Comparison of ENCODE assay signal across 17 mouse cellular contexts in genomic region chr12:49390257-49390656, GRCm38 (mm10). TPM values are rescaled to one million over a fixed set of nuclear protein-coding genes. Genes with fewer than 3 reads are reported as not detected.
DNase-seq lines count a peak whose midpoint lies in the region; ATAC-seq and TF ChIP-seq lines count a peak whose summit lies in the region.
"Had no signal": no experiment of that assay in that cellular context is flagged by ENCODE, and none has a peak within 500 bp of the region (broad histone marks: within the 10 kb centered on the region; RNA-seq: fewer than 3 reads in every experiment).

No protein-coding gene starts in this region.

- WGBS in embryonic facial prominence, embryonic 11.5 days, result 2% methylated on average over 13 of the region's 13 CpGs
- under 1% methylated on average over 13 of the region's 13 CpGs for WGBS in hindbrain, embryonic 14.5 days
- 9% methylated on average over 13 of the region's 13 CpGs for WGBS in heart, adult 2 months

- H3K79me2 ChIP-seq in heart, adult 2 months (replicated peaks; ENCODE audit: control insufficient read depth, insufficient read depth, low read length), result no peaks in the 10 kb centered on the region

- no peak overlapping the region for H3K9ac ChIP-seq in embryonic facial prominence, embryonic 11.5 days (replicated peaks; ENCODE audit: low read length)
- H3K9ac ChIP-seq in hindbrain, embryonic 14.5 days, result no peak overlapping the region
- H3K9ac ChIP-seq in heart, adult 2 months (ENCODE audit: low read depth, low read length), result no peak overlapping the region
- H3K9ac ChIP-seq: liver, postnatal 0 days had no signal

- no peak overlapping the region for H3K4me2 ChIP-seq in embryonic facial prominence, embryonic 11.5 days (ENCODE audit: low read depth, low read length)
- no peak overlapping the region for H3K4me2 ChIP-seq in hindbrain, embryonic 14.5 days (replicated peaks)

- peaks cover 32% of the 10 kb centered on the region for H3K27me3 ChIP-seq in embryonic facial prominence, embryonic 11.5 days (ENCODE audit: control insufficient read depth, insufficient read depth, low read length)
- H3K27me3 ChIP-seq in hindbrain, embryonic 14.5 days (ENCODE audit: control insufficient read depth, insufficient read depth, low read length), result peaks cover 87% of the 10 kb centered on the region
- peaks cover 13% of the 10 kb centered on the region for H3K27me3 ChIP-seq in heart, adult 2 months (ENCODE audit: control insufficient read depth, insufficient read depth, low read length)

- no peak for TF ChIP-seq POLR2A in brain, embryonic 14.5 days (IDR thresholded peaks at IDR 0.05; ENCODE audit: borderline replicate concordance, extremely low read depth, insufficient read depth, insufficient read length, poor library complexity, severe bottlenecking)
- TF ChIP-seq POLR2A in heart, adult 2 months (IDR thresholded peaks at IDR 0.05; ENCODE audit: insufficient read depth, low read depth, low read length), result no peak

- intact Hi-C loops in heart, adult 2 months (cut with DNase I), result no loop called here
- intact Hi-C loops in heart, postnatal 25 days (cut with DNase I), result no loop called here

- no peak for ATAC-seq in embryonic facial prominence, embryonic 11.5 days (replicated peaks; ENCODE audit: insufficient number of reproducible peaks, low FRiP score, low TSS enrichment, low read depth)
- ATAC-seq in hindbrain, embryonic 14.5 days (ENCODE audit: low FRiP score), result no peak
- no peak for ATAC-seq in erythroblast, adult 5-6 weeks (replicated peaks; ENCODE audit: low FRiP score, poor library complexity, severe bottlenecking)
- ATAC-seq: liver, postnatal 0 days had no signal

- no peaks in the 10 kb centered on the region for H3K36me3 ChIP-seq in embryonic facial prominence, embryonic 11.5 days (replicated peaks; ENCODE audit: control insufficient read depth, insufficient read depth, low read depth, low read length)
- no peaks in the 10 kb centered on the region for H3K36me3 ChIP-seq in hindbrain, embryonic 14.5 days (replicated peaks; ENCODE audit: control insufficient read depth, insufficient read depth)
- H3K36me3 ChIP-seq in heart, adult 2 months (ENCODE audit: control insufficient read depth, insufficient read depth, low read length), result no peaks in the 10 kb centered on the region

- peaks cover 2% of the 10 kb centered on the region; the same call in 1 of the 2 replicates for H3K4me1 ChIP-seq in embryonic facial prominence, embryonic 11.5 days (ENCODE audit: control insufficient read depth, insufficient read depth, low read length)
- no peaks in the 10 kb centered on the region for H3K4me1 ChIP-seq in hindbrain, embryonic 14.5 days (replicated peaks; ENCODE audit: control insufficient read depth, insufficient read depth, low read length)
- no peaks in the 10 kb centered on the region for H3K4me1 ChIP-seq in heart, adult 2 months (ENCODE audit: control insufficient read depth, insufficient read depth, low read length)

- no peak for TF ChIP-seq CTCF in layer of hippocampus, adult 2 months (conservative IDR thresholded peaks at IDR 0.05)
- no peak for TF ChIP-seq CTCF in brain, embryonic 14.5 days (IDR thresholded peaks at IDR 0.05; ENCODE audit: borderline replicate concordance, extremely low read depth, insufficient read depth, insufficient read length)
- TF ChIP-seq CTCF in heart, adult 2 months (IDR thresholded peaks at IDR 0.05), result no peak

- TF ChIP-seq EP300 in heart, adult 2 months (IDR thresholded peaks at IDR 0.05; ENCODE audit: insufficient read depth, low read depth, low read length), result no peak

- H3K4me3 ChIP-seq in layer of hippocampus, adult 2 months, result peak overlapping the region; percentile 89
- H3K4me3 ChIP-seq in embryonic facial prominence, embryonic 11.5 days (ENCODE audit: low read depth, low read length), result no peak overlapping the region
- no peak overlapping the region for H3K4me3 ChIP-seq in hindbrain, embryonic 14.5 days (replicated peaks; ENCODE audit: low read length)
- no peak overlapping the region for H3K4me3 ChIP-seq in heart, adult 2 months

- no peak for DNase-seq in layer of hippocampus, adult 2 months (ENCODE audit: low spot score in 2 of 2)
- DNase-seq in layer of hippocampus, adult 11-12 months (ENCODE audit: low spot score), result no peak
- peak; percentile 83 for DNase-seq in brain, embryonic 14.5 days (ENCODE audit: low read depth)
- DNase-seq in embryonic facial prominence, embryonic 11.5 days (ENCODE audit: low spot score), result peak; percentile 23
- peak; percentile 26 for DNase-seq in hindbrain, embryonic 14.5 days (ENCODE audit: low spot score)
- DNase-seq in heart, adult 2 months, result no peak
- no peak for DNase-seq in heart, postnatal 25 days (ENCODE audit: low spot score)
- DNase-seq: adrenal gland, postnatal 10 days; heart, adult 18-20 months; liver, postnatal 0 days; thymus, postnatal 36 days had no signal

- peak overlapping the region; percentile 100 for H3K27ac ChIP-seq in layer of hippocampus, adult 2 months
- no peak overlapping the region for H3K27ac ChIP-seq in embryonic facial prominence, embryonic 11.5 days (replicated peaks; ENCODE audit: low read depth, low read length)
- H3K27ac ChIP-seq in hindbrain, embryonic 14.5 days, result no peak overlapping the region
- H3K27ac ChIP-seq in heart, adult 2 months, result no peak overlapping the region
- H3K27ac ChIP-seq: macrophage had no signal

- H3K9me3 ChIP-seq in embryonic facial prominence, embryonic 11.5 days (replicated peaks; ENCODE audit: control insufficient read depth, low read length), result no peaks in the 10 kb centered on the region
- no peaks in the 10 kb centered on the region for H3K9me3 ChIP-seq in hindbrain, embryonic 14.5 days (ENCODE audit: control insufficient read depth, low read length)

RNA-seq across cellular contexts. Expression of gene Gm43517, which starts 5.3 kb away (rescaled TPM):
- 10 to 100 TPM; 11.7 to 12.8 TPM for total RNA-seq in layer of hippocampus, adult 2 months (2021)
- 1.5 and 4.7 TPM in 2 replicates for polyA plus RNA-seq in brain, embryonic 14.5 days (2012; rRNA removed)
- polyA plus RNA-seq in embryonic facial prominence, embryonic 11.5 days (2014; fragmentation: Nextera tagmentation; extraction: Ambion mirVana), result 0.10 TPM in 1 of 2 replicates, not detected in the other
- not detected in 2 replicates for polyA plus RNA-seq in hindbrain, embryonic 14.5 days (2014; fragmentation: Nextera tagmentation; extraction: Ambion mirVana)
- total RNA-seq in erythroblast, adult 5-6 weeks (2015; ENCODE audit: low replicate concordance), result not detected in 2 replicates
- total RNA-seq in erythroblast, adult 5-6 weeks (2017; ENCODE audit: low replicate concordance), result not detected in 2 replicates
- not detected for total RNA-seq in heart, adult 2 months (2021)
- not detected in 2 replicates for polyA plus RNA-seq in heart, adult 2 months (2012; rRNA removed)
- total RNA-seq in heart, postnatal 25 days (2021), result not detected
- total RNA-seq: heart, adult 18-20 months; MEL; neutrophil, adult 5-6 weeks had no signal
- polyA plus RNA-seq: heart, embryonic 16.5 days; kidney, embryonic 14.5 days; liver, postnatal 0 days; macrophage had no signal

RNA-seq across cellular contexts. Expression of gene Foxg1, which starts 7.8 kb away (rescaled TPM):
- 100 to 1,000 TPM; 149 to 167 TPM for total RNA-seq in layer of hippocampus, adult 2 months (2021)
- 76.0 and 160 TPM in 2 replicates for polyA plus RNA-seq in brain, embryonic 14.5 days (2012; rRNA removed)
- 3.7 and 5.0 TPM in 2 replicates for polyA plus RNA-seq in embryonic facial prominence, embryonic 11.5 days (2014; fragmentation: Nextera tagmentation; extraction: Ambion mirVana)
- polyA plus RNA-seq in hindbrain, embryonic 14.5 days (2014; fragmentation: Nextera tagmentation; extraction: Ambion mirVana), result not detected in 2 replicates
- not detected in 2 replicates for total RNA-seq in erythroblast, adult 5-6 weeks (2015; ENCODE audit: low replicate concordance)
- not detected in 2 replicates for total RNA-seq in erythroblast, adult 5-6 weeks (2017; ENCODE audit: low replicate concordance)
- total RNA-seq in heart, adult 2 months (2021), result not detected
- polyA plus RNA-seq in heart, adult 2 months (2012; rRNA removed), result 0.14 TPM in 1 of 2 replicates, not detected in the other
- not detected for total RNA-seq in heart, postnatal 25 days (2021)
- total RNA-seq: heart, adult 18-20 months; MEL; neutrophil, adult 5-6 weeks had no signal
- polyA plus RNA-seq: kidney, embryonic 14.5 days; liver, postnatal 0 days; macrophage had no signal

Comparison
In these comparisons a context has a peak if more than half of its experiments do, and no peak if none do; other contexts are left out.
1. DNase-seq: peak in brain, embryonic 14.5 days (single experiment), embryonic facial prominence, embryonic 11.5 days (single experiment) and hindbrain, embryonic 14.5 days (single experiment); none in layer of hippocampus, adult 2 months (0 of 2), layer of hippocampus, adult 11-12 months (single experiment), heart, adult 2 months (0 of 2) and heart, postnatal 25 days (single experiment).
2. RNA of gene Gm43517, which starts 5.3 kb away (total RNA-seq): 11.7 to 12.8 TPM in layer of hippocampus, adult 2 months; not detected in erythroblast, adult 5-6 weeks, not detected in heart, adult 2 months and not detected in heart, postnatal 25 days; every median in the first group is over 10 times any median in the second.
3. RNA of gene Foxg1, which starts 7.8 kb away (total RNA-seq): 149 to 167 TPM in layer of hippocampus, adult 2 months; not detected in heart, adult 2 months, not detected in heart, postnatal 25 days and not detected in erythroblast, adult 5-6 weeks; every median in the first group is over 100 times any median in the second.